Mouse (Mus musculus) lung, postnatal 14 days (tissue): ENCODE results near the gene Chd9.
A peak's percentile ranks its signal among the peaks of the same experiment; 100 is the strongest.
"Not testable (repeated sequence)": the region's sequence is repeated elsewhere in the genome, so short reads cannot be mapped to it uniquely, and the experiment has no call there.

Experiments
- DNase-seq: peaks from one replicate; pipeline ENCODE4 v3.0.0; 2021

Gene Chd9

GRCm38 (mm10) chr8:90871375-90872080 is 43.4 kb downstream of the Chd9 start:
- DNase-seq = peak; percentile 59

- no peak for DNase-seq
These were observed 44.9 kb downstream of the Chd9 start for GRCm38 (mm10) chr8:90873051-90873450.

GRCm38 (mm10) chr8:90876213-90876721 is 48.1 kb downstream of the Chd9 start:
- peak; percentile 67 for DNase-seq

- peak; percentile 82 for DNase-seq
These were observed 48.7 kb downstream of the Chd9 start for GRCm38 (mm10) chr8:90876722-90877429.

- DNase-seq = no peak
These were observed 49.4 kb downstream of the Chd9 start for GRCm38 (mm10) chr8:90877430-90877975.

- DNase-seq = no peak
These were observed 50.4 kb downstream of the Chd9 start for GRCm38 (mm10) chr8:90878551-90878950.

- DNase-seq = no peak
These were observed 51.9 kb downstream of the Chd9 start for GRCm38 (mm10) chr8:90880041-90880440.

GRCm38 (mm10) chr8:90881181-90881580 is 53.0 kb downstream of the Chd9 start:
- DNase-seq = no peak

GRCm38 (mm10) chr8:90882088-90882691 is 54.0 kb downstream of the Chd9 start:
- DNase-seq = no peak

- no peak for DNase-seq
These were observed 57.7 kb downstream of the Chd9 start for GRCm38 (mm10) chr8:90885671-90886368.

- not testable (repeated sequence) for DNase-seq
These were observed 58.2 kb downstream of the Chd9 start for GRCm38 (mm10) chr8:90886369-90886712.

- not testable (repeated sequence) for DNase-seq
These were observed 59.2 kb downstream of the Chd9 start for GRCm38 (mm10) chr8:90887328-90887727.

GRCm38 (mm10) chr8:90891872-90892578 is 63.9 kb downstream of the Chd9 start:
- DNase-seq = no peak

GRCm38 (mm10) chr8:90892579-90892919 is 64.4 kb downstream of the Chd9 start:
- no peak for DNase-seq

- no peak for DNase-seq
These were observed 66.2 kb downstream of the Chd9 start for GRCm38 (mm10) chr8:90894231-90894914.

GRCm38 (mm10) chr8:90897343-90897742 is 69.2 kb downstream of the Chd9 start:
- DNase-seq = no peak

- peak; percentile 45 for DNase-seq
These were observed 70.4 kb downstream of the Chd9 start for GRCm38 (mm10) chr8:90898578-90898977.

GRCm38 (mm10) chr8:90902002-90902401 is 73.8 kb downstream of the Chd9 start:
- no peak for DNase-seq

GRCm38 (mm10) chr8:90904171-90904706 is 76.1 kb downstream of the Chd9 start:
- DNase-seq = no peak

GRCm38 (mm10) chr8:90906922-90907321 is 78.8 kb downstream of the Chd9 start:
- DNase-seq = no peak

- DNase-seq = no peak
These were observed 79.3 kb downstream of the Chd9 start for GRCm38 (mm10) chr8:90907516-90907847.
